Mouse (Mus musculus): ENCODE data around the gene Tctex1d4. TPM values are rescaled to one million over a fixed set of nuclear protein-coding genes. Genes with fewer than 3 reads are reported as not detected.

Gene Tctex1d4
- polyA plus RNA-seq, 1 experiment from 2014 or later, result 3.6 TPM

GRCm38 (mm10) chr4:117113237-117113636 lies 13.4 kb upstream of the Tctex1d4 start:
- no peak overlapping the region for H3K27ac ChIP-seq (ENCODE audit: low read length)
- WGBS, result 84% methylated on average over 1 of the region's 1 CpGs
- no peak overlapping the region for H3K4me2 ChIP-seq (ENCODE audit: low read depth, low read length)
- no peak overlapping the region for H3K9ac ChIP-seq (ENCODE audit: low read length)
- no peaks in the 10 kb centered on the region for H3K27me3 ChIP-seq (ENCODE audit: control insufficient read depth, insufficient read depth, low read depth, low read length)
- no peaks in the 10 kb centered on the region for H3K4me1 ChIP-seq (replicated peaks; ENCODE audit: control insufficient read depth, insufficient read depth, low read length)
- no peaks in the 10 kb centered on the region for H3K9me3 ChIP-seq (ENCODE audit: control insufficient read depth, low read length)
- no peak overlapping the region for H3K4me3 ChIP-seq (ENCODE audit: low read length)
- no peak for ATAC-seq (ENCODE audit: low read depth)
- H3K36me3 ChIP-seq (ENCODE audit: control insufficient read depth, insufficient read depth, low read length), result peaks cover 12% of the 10 kb centered on the region; the same call in 1 of the 2 replicates

DNA sequence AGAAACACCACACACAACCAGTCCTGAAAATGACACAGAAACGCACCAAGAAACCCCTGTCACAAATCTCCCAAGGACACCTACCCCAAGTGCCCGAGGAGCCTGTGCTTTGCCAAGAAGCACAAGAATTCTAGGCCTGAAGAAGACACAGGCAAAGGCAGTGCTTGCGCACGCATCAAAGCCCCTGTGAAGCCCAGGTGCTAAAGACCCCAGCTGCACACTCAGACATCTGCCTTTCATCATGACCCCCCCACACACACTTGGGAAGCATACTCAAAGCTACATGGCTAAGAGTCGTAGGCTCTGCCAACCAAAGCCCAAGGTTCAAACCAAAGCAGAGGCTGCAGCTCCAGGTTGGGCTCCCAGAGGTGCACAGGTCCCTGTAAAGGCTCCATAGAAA lies 11.0 kb upstream of the Tctex1d4 start:
- peaks cover 6% of the 10 kb centered on the region; the same call in 1 of the 2 replicates for H3K4me1 ChIP-seq (replicated peaks; ENCODE audit: control insufficient read depth, insufficient read depth, low read length)
- no peak overlapping the region for H3K9ac ChIP-seq (ENCODE audit: low read length)
- 0 out of 2 replicates have a peak, but pooled peaks cover 4% of the 10 kb centered on the region for H3K36me3 ChIP-seq (ENCODE audit: control insufficient read depth, insufficient read depth, low read length)
- H3K27me3 ChIP-seq (ENCODE audit: control insufficient read depth, insufficient read depth, low read depth, low read length), result no peaks in the 10 kb centered on the region
- no peak overlapping the region for H3K27ac ChIP-seq (ENCODE audit: low read length)
- no peak for ATAC-seq (ENCODE audit: low read depth)
- 82% methylated on average over 5 of the region's 5 CpGs for WGBS
- H3K9me3 ChIP-seq (ENCODE audit: control insufficient read depth, low read length), result no peaks in the 10 kb centered on the region
- H3K4me2 ChIP-seq (ENCODE audit: low read depth, low read length), result no peak overlapping the region
- no peak overlapping the region for H3K4me3 ChIP-seq (ENCODE audit: low read length)

DNA sequence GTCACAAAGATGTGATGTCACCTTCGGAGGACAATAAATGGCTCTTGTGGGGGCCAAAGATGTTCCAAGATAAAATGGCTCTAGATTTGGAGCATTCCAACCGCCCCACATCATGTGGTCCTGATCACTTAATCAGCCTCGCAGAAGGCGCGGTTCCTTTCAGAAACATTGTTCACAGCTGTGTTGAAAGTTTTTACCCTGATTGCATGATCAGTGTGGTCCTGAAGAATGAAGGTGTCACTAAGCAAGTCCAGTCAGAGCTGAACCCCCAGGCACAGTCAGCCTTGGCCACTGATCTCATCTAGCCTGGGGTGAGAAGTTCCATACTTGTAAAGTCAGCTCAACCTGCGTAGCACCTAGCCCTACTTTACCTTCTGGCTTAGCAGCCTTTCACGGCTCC lies 8.7 kb upstream of the Tctex1d4 start:
- no peak overlapping the region for H3K4me2 ChIP-seq (ENCODE audit: low read depth, low read length)
- ATAC-seq (ENCODE audit: low read depth), result no peak
- H3K4me3 ChIP-seq (ENCODE audit: low read length), result no peak overlapping the region
- no peaks in the 10 kb centered on the region for H3K9me3 ChIP-seq (ENCODE audit: control insufficient read depth, low read length)
- H3K9ac ChIP-seq (ENCODE audit: low read length), result no peak overlapping the region
- H3K4me1 ChIP-seq (replicated peaks; ENCODE audit: control insufficient read depth, insufficient read depth, low read length), result peaks cover 9% of the 10 kb centered on the region; the same call in 1 of the 2 replicates
- H3K36me3 ChIP-seq (ENCODE audit: control insufficient read depth, insufficient read depth, low read length), result 0 out of 2 replicates have a peak, but pooled peaks cover 2% of the 10 kb centered on the region
- H3K27me3 ChIP-seq (ENCODE audit: control insufficient read depth, insufficient read depth, low read depth, low read length), result no peaks in the 10 kb centered on the region
- 92% methylated on average over 7 of the region's 7 CpGs for WGBS
- no peak overlapping the region for H3K27ac ChIP-seq (ENCODE audit: low read length)

DNA sequence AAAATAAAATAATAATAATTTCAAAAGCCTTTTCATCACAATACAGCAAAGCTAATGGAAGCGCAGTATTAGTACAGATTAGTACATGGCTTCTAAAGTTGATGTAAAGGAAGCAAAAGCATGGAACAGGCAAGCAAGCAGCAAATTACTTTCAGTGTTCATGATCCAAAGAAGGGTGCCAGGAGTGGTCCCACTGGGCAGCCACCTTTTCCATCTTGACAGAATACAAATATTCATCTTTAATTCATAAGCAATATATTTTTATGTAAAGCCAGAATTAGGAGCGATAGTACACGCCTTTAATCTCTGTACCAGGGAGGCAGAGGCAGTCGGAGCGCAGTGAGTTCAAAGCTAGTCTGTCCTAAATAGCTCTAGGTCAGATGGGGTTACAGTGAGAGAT lies 7.0 kb upstream of the Tctex1d4 start:
- Histone ChIP-seq H3K4me1 (replicated peaks; ENCODE audit: control insufficient read depth, insufficient read depth, low read length) (peaks cover 17% of the 10 kb centered on the region), H3K36me3 (ENCODE audit: control insufficient read depth, insufficient read depth, low read length) (no peaks in the 10 kb centered on the region), H3K4me3 (ENCODE audit: low read length) (peak overlapping the region; percentile 83), H3K9me3 (ENCODE audit: control insufficient read depth, low read length) (no peaks in the 10 kb centered on the region), H3K4me2 (ENCODE audit: low read depth, low read length) (peak overlapping the region; percentile 85), H3K27ac (ENCODE audit: low read length) (peak overlapping the region; percentile 95), H3K9ac (ENCODE audit: low read length) (peak overlapping the region; percentile 77), H3K27me3 (ENCODE audit: control insufficient read depth, insufficient read depth, low read depth, low read length) (no peaks in the 10 kb centered on the region)
- no peak for ATAC-seq (ENCODE audit: low read depth)
- 68% methylated on average over 5 of the region's 5 CpGs for WGBS

DNA sequence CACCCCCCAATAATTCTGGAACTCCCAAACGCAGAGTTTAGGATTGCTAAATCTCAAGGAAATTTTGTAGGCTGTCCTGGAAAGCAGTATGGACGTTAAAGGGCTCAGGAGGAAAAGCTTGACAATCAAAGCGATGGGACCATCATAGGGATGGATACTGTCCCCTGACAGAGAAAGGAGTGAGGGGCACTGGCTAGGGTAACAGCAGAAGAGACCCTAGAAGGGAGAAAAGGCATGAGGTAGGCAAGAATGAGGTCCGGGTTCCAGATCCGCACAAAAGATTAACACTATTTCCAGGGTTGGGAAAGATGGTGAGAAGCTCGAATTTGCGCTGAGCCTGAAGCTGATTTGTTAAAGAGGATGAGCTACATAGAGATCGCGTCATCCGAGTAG lies 6.5 kb upstream of the Tctex1d4 start:
- 3% methylated on average over 10 of the region's 10 CpGs for WGBS
- H3K27ac ChIP-seq (ENCODE audit: low read length), result peak overlapping the region; percentile 95

DNA sequence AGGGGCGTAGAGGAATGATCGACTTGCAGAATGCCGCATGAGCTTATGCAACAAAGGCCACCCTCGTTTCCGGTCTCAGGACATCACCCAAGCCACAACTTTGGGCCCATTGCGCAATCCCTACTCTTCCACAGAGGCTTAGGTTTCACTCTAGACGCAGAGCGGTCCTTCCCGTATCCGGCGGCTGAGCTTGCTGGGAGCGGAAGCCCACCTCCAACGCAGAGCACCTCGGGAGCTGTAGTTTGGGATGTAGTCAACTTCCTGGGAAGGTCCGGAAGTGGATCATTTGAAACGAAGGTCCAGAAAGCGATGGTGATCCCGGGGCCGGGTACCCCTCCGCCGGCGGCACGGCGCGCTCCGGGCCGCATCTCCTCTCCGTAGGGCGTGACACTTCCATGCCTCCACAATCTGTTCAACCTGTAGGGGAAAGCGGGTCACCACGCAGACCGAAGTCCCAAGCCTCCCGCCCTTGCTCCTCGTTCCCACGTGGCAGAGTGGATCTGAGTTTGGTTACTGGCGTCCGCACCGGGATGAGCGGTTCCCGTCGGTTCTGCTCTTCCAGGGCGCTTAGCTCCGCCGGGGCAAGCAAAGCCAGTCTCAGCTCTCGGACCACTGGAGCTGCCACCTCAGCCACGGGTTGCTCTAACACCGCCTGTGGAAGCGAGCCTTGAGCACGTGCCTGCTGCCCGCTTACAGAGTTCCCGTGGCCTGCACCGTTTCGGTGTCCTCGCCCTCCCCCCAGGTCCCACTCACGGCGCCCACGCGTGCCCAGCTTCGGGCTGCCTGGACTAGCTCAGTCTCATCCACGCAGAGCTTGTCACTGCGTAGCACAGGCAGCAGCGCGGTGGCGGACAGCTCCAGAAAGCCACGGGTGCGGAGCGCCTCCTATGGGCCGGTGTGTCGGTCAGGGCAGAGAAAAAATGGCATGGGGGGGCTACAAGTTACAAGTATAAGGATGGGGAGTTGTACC lies 5.9 kb upstream of the Tctex1d4 start:
- peak overlapping the region; percentile 83 for H3K4me3 ChIP-seq (ENCODE audit: low read length)

More for the DNA sequence above, 6.5 kb upstream of the Tctex1d4 start:
- peaks cover 21% of the 10 kb centered on the region for H3K4me1 ChIP-seq (replicated peaks; ENCODE audit: control insufficient read depth, insufficient read depth, low read length)
- no peaks in the 10 kb centered on the region for H3K36me3 ChIP-seq (ENCODE audit: control insufficient read depth, insufficient read depth, low read length)
- H3K4me3 ChIP-seq (ENCODE audit: low read length), result peak overlapping the region; percentile 83
- H3K4me2 ChIP-seq (ENCODE audit: low read depth, low read length), result peak overlapping the region; percentile 85
- H3K9me3 ChIP-seq (ENCODE audit: control insufficient read depth, low read length), result no peaks in the 10 kb centered on the region
- H3K9ac ChIP-seq (ENCODE audit: low read length), result peak overlapping the region; percentile 77
- H3K27me3 ChIP-seq (ENCODE audit: control insufficient read depth, insufficient read depth, low read depth, low read length), result no peaks in the 10 kb centered on the region
- no peak; the same call in 1 of the 2 replicates for ATAC-seq (ENCODE audit: low read depth)

GRCm38 (mm10) chr4:117122209-117122608 lies 4.4 kb upstream of the Tctex1d4 start:
- no peaks in the 10 kb centered on the region for H3K36me3 ChIP-seq (ENCODE audit: control insufficient read depth, insufficient read depth, low read length)
- H3K9me3 ChIP-seq (ENCODE audit: control insufficient read depth, low read length), result no peaks in the 10 kb centered on the region
- H3K27ac ChIP-seq (ENCODE audit: low read length), result no peak overlapping the region
- WGBS, result 74% methylated on average over 4 of the region's 4 CpGs
- ATAC-seq (ENCODE audit: low read depth), result no peak
- peaks cover 34% of the 10 kb centered on the region for H3K4me1 ChIP-seq (replicated peaks; ENCODE audit: control insufficient read depth, insufficient read depth, low read length)
- H3K4me3 ChIP-seq (ENCODE audit: low read length), result no peak overlapping the region
- H3K4me2 ChIP-seq (ENCODE audit: low read depth, low read length), result no peak overlapping the region
- H3K9ac ChIP-seq (ENCODE audit: low read length), result no peak overlapping the region
- H3K27me3 ChIP-seq (ENCODE audit: control insufficient read depth, insufficient read depth, low read depth, low read length), result no peaks in the 10 kb centered on the region

More for the DNA sequence above, 5.9 kb upstream of the Tctex1d4 start:
- ATAC-seq (ENCODE audit: low read depth), result peak; percentile 96
- peak overlapping the region; percentile 85 for H3K4me2 ChIP-seq (ENCODE audit: low read depth, low read length)
- WGBS, result under 1% methylated on average over 69 of the region's 69 CpGs
- no peaks in the 10 kb centered on the region for H3K9me3 ChIP-seq (ENCODE audit: control insufficient read depth, low read length)
- H3K36me3 ChIP-seq (ENCODE audit: control insufficient read depth, insufficient read depth, low read length), result no peaks in the 10 kb centered on the region
- H3K27ac ChIP-seq (ENCODE audit: low read length), result peak overlapping the region; percentile 95
- H3K27me3 ChIP-seq (ENCODE audit: control insufficient read depth, insufficient read depth, low read depth, low read length), result no peaks in the 10 kb centered on the region
- peak overlapping the region; percentile 81 for H3K9ac ChIP-seq (ENCODE audit: low read length)
- peaks cover 28% of the 10 kb centered on the region for H3K4me1 ChIP-seq (replicated peaks; ENCODE audit: control insufficient read depth, insufficient read depth, low read length)

DNA sequence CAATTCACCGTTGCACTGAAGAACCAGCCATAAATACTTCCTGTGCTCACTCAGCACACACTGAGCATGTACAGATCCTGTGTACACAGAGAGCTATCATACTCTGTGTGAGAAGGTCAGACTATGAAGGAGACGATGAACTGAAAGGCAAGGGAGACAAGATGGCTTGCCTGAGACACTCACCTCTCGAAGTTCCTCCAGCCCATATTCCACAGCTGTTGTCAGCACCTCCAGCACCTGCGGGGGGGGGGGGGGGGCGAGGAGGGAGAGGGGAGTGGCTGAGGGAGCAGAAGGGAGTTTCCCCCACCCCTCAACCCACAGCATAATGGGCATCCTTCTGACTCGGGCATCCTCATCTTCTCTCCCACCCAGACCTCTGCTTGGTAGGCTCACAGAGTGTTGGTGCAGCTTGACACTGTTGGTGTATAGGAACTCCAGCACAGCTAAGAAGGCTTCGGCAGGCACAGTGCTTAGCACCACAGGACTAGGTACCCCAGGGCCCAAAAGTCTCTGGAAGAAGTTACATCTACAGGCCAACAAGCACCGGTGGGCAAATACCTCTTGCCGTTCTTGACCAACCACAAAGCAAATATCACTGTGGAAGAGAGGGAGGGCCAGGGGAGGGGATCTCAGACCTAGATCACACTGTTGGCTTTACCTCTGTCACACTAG lies 2.9 kb upstream of the Tctex1d4 start:
- ATAC-seq (ENCODE audit: low read depth), result no peak

DNA sequence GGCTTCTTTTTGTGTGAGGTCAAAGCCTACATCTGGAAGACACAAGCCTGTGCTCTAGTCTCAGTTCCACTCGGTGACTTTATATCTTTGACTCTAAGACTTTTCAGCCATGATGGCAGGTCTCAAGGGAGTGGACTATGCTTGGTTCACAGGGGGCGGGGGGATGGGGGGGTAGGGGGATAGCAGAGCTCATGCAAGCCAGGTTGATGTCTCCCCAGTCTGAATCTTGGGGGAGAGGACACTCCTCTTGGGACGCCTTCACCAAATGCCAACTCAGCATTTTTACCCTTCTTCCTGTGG lies 2.4 kb upstream of the Tctex1d4 start:
- 66% methylated on average over 3 of the region's 3 CpGs for WGBS
- Histone ChIP-seq H3K4me1 (replicated peaks; ENCODE audit: control insufficient read depth, insufficient read depth, low read length) (peaks cover 34% of the 10 kb centered on the region), H3K4me3 (ENCODE audit: low read length) (no peak overlapping the region), H3K27me3 (ENCODE audit: control insufficient read depth, insufficient read depth, low read depth, low read length) (no peaks in the 10 kb centered on the region), H3K9ac (ENCODE audit: low read length) (no peak overlapping the region), H3K4me2 (ENCODE audit: low read depth, low read length) (no peak overlapping the region), H3K27ac (ENCODE audit: low read length) (peak overlapping the region; percentile 80; the same call in 1 of the 2 replicates), H3K9me3 (ENCODE audit: control insufficient read depth, low read length) (no peaks in the 10 kb centered on the region), H3K36me3 (ENCODE audit: control insufficient read depth, insufficient read depth, low read length) (no peaks in the 10 kb centered on the region)
- no peak for ATAC-seq (ENCODE audit: low read depth)

More for the DNA sequence above, 2.9 kb upstream of the Tctex1d4 start:
- WGBS, result 61% methylated on average over 7 of the region's 9 CpGs
- no peaks in the 10 kb centered on the region for H3K9me3 ChIP-seq (ENCODE audit: control insufficient read depth, low read length)
- H3K4me3 ChIP-seq (ENCODE audit: low read length), result no peak overlapping the region
- no peak overlapping the region for H3K9ac ChIP-seq (ENCODE audit: low read length)
- no peaks in the 10 kb centered on the region for H3K36me3 ChIP-seq (ENCODE audit: control insufficient read depth, insufficient read depth, low read length)
- H3K4me1 ChIP-seq (replicated peaks; ENCODE audit: control insufficient read depth, insufficient read depth, low read length), result peaks cover 34% of the 10 kb centered on the region
- H3K27ac ChIP-seq (ENCODE audit: low read length), result no peak overlapping the region
- H3K27me3 ChIP-seq (ENCODE audit: control insufficient read depth, insufficient read depth, low read depth, low read length), result no peaks in the 10 kb centered on the region
- H3K4me2 ChIP-seq (ENCODE audit: low read depth, low read length), result no peak overlapping the region

All from lung, embryonic 16.5 days (tissue).